Mouse (Mus musculus) urinary bladder, postnatal 10 days (tissue): ENCODE measurements around the gene Zfp541.
A peak's percentile ranks its signal among the peaks of the same experiment; 100 is the strongest.

ENCODE experiments used
- DNase-seq: peaks from one replicate; pipeline ENCODE4 v3.0.0; 2022; ENCODE audit warnings: low spot score

The Zfp541 gene

DNA sequence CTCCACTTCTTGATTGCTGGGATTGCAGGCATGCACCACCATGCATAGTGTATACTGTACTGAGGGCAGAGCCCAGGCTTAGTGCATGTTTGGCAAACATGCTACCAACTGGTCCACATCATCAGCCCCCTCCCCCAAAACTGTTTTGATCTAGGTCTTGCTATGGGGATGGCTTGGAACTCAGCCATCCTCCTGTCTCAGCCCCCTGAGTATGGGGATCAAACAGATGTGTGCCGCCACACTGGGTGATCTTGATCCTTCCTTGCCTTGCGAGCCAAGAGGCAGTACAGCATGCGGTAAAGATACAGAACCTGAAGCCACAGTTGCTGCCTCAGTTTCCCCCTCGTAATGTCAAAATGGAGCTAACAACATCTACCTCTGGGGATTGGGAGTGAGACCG is 67.3 kb downstream of the Zfp541 start:
- no peak for DNase-seq

DNA sequence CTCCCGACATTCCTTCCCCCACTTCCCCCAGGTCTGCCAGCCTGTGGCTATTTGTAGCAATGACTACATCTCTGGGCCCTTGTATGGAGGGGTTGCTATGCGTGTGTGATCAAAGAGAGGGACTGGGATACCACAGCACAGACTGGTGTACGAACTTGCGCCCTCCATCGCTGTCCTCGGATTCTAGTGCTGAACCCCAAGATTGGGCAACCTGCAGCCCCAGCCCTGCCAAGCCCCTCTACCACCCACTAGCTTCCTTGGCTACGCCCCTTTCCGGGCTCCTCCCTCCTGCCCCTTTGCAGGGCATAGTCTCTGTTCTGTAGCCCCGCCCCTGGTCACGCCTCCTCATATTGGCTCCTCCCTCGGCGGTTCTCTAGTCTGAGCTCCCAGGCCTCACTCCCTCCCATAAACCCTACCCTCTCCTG is 67.8 kb downstream of the Zfp541 start, which contains the start of gene Slc8a2:
Gene Slc8a2 (plus strand): TSS at position 406 of the 425 bp plus-strand sequence.
- DNase-seq = peak; percentile 47

DNA sequence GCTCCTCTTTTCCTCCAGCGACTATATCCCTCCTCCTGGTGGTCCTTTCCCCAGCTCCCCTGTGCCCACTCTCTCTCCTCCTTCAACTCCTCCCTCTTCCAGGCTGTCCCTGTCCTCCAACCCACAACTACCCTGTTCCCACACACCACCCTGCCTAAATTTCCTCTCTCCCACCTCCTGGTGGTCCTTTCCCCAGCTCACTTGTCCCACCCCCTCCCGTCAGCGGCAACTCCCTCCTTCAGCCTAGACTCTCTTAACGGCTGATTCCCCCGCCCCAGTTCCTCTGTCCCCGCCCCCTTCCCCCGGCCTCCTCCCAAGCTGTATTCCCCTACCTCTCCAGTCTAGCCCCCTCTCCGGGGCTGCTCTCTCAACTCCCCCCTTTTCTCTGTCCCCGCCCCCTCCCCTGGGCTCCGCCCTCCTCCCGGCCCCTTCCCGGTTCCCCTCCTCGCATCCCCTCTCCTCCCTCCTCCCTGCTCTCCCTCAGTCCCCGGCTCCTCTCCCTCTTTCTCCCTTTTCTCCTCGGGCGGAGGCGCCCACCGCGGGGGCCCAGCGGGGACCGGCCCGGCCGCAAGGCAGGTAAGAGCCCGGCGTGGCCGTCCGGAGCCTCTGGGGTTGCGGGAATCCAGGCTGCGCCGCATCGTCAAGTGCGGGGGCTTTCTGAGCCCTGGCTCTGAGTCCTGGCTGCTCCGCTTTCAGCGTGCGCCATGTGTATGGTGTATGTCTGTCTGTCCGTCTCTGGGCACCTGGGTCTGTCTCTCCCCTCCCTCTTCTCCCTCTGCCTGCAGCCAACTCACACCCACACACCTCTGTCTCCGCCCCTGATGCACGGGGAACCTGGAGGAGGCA is 68.5 kb downstream of the Zfp541 start:
- no peak for DNase-seq

DNA sequence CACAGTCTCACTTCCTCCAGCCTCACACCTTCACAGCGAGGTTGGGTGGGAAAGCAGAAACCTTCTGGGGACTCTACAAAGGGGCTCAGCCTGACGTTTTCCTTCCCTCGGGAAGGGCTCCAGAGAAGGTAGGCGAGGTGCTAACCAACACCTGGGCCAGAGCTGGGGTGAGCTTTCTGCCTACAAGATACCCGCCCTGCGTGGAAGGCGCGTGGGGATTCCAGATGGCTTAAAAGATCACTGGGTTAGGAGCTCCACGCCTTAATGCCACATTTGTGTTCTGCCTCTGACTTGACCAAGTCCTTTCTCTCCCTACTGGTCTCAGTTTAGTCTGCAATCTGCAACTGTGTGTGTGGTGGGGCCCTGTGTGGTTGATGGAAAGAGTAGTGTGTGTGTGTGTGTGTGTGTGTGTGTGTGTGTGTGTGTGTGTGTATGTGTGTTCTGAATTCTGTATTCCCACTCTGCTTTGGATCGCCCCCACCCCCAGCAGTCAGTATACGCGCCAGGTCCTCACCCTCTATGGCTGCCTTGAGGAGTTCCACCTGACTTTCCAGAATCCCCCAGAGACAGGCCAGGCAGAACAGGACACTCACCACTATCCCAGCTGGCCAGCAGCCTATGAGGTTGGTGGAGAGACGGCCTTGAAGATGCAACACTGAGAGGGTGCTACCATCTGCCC is 69.5 kb downstream of the Zfp541 start:
- no peak for DNase-seq

DNA sequence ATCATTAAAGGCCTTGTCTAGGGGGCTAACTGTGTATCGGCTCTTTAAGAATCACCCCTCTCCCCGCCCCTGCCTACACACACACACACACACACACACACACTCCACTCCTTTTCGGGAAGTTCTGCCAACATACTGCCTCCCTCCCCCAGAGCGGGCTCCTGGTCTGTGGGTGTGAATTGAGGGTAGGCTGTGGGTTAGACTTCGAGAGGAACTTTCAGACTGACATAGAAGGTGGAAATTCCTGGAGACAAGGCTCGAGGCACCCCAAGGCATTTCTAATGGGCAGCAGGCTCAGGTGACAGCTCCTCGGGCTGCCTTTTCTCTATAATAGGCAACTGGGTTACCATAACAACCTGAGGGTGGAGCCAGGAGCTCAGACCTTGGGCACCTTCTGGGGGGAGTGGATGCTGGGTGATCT is 70.6 kb downstream of the Zfp541 start:
- DNase-seq = no peak

DNA sequence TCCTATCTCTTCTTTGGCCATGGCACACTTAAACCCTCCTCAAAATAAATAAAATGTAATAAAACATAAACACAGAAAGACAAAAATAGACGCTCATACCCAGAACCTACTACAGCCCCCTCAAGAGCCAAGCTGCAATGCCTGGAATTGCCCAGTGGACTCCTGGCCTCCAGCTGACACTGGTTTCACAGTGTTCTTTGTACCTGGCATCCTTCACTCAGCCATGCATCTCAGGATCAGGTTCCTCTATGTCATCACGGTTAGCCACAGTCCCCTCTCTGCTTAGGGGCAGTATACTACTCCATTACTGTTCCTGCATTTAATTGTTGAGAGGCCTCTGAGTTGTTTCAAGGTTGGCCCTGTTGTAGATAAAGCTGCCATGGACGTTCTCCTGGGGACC is 71.3 kb downstream of the Zfp541 start:
- DNase-seq = no peak

DNA sequence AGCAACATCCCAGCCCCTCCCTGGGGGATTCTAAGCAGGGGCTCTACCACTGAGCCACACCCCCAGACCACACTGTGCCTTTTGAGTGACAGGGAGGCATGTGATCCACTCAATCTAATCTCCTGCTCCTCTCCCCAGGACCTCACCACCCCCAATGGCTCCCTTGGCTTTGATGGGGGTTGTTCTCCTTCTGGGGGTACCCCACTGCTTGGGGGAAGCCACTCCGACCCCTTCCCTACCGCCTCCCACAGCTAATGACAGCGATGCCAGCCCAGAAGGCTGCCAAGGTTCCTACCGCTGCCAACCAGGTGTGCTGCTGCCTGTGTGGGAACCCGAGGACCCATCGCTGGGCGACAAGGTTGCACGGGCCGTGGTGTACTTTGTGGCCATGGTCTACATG is 72.1 kb downstream of the Zfp541 start:
- no peak for DNase-seq

DNA sequence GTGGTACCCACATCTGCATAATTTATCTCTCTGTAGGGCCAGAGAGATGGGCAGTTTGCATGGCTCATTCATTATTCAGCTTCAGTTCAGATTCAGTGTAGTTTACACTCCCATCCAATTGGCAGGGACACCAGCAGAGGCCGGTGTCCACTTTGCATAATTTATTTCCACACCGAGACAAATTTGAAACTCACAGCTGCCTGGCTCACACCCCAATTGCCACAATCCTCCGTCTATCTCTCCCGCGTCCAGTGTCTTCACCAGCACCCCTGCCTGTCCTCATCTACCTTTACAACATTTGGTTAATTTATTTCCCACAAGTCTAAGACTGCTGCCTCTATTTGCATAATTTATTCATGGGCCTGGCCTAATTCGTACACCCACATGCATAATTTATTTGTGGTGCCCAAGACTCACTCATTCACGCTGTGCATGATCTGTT is 73.4 kb downstream of the Zfp541 start:
- DNase-seq = no peak
